Mouse (Mus musculus): Measurements from ENCODE around the gene Hoxb8. TPM values are rescaled to one million over a fixed set of nuclear protein-coding genes. Genes with fewer than 3 reads are reported as not detected.

Hoxb8 gene
- polyA plus RNA-seq, 1 experiment from 2014 or later: 0.62 TPM

GRCm38 (mm10) chr11:96293302-96293921 is 11.7 kb downstream of the Hoxb8 start:
- Histone ChIP-seq H3K4me3 (ENCODE audit: low read depth, low read length) (no peak overlapping the region; the same call in 1 of the 2 replicates), H3K27ac (ENCODE audit: low read depth, low read length) (no peak overlapping the region), H3K9me3 (ENCODE audit: control insufficient read depth, low read length) (no peaks in the 10 kb centered on the region), H3K4me1 (replicated peaks; ENCODE audit: control insufficient read depth, insufficient read depth, low read length) (0 out of 2 replicates have a peak, but pooled peaks cover 3% of the 10 kb centered on the region), H3K36me3 (ENCODE audit: control insufficient read depth, insufficient read depth, low read length) (no peaks in the 10 kb centered on the region), H3K27me3 (replicated peaks; ENCODE audit: control insufficient read depth, insufficient read depth, low read length) (peaks cover 100% of the 10 kb centered on the region), H3K4me2 (0 out of 2 replicates have a peak overlapping the region, but pooled peaks have one; percentile 7), H3K9ac (ENCODE audit: low read depth, low read length) (no peak overlapping the region)
- ATAC-seq (replicated peaks; ENCODE audit: low FRiP score) (no peak), DNase-seq (ENCODE audit: low spot score) (no peak)
- WGBS: 1% methylated on average over 21 of the region's 22 CpGs

GRCm38 (mm10) chr11:96294245-96295091 is 12.8 kb downstream of the Hoxb8 start:
- no peak for ATAC-seq (replicated peaks; ENCODE audit: low FRiP score)
- WGBS: under 1% methylated on average over 32 of the region's 32 CpGs
- H3K27ac ChIP-seq (ENCODE audit: low read depth, low read length): no peak overlapping the region
- H3K9me3 ChIP-seq (ENCODE audit: control insufficient read depth, low read length): no peaks in the 10 kb centered on the region
- H3K4me2 ChIP-seq: peak overlapping the region; percentile 39
- H3K4me3 ChIP-seq (ENCODE audit: low read depth, low read length): peak overlapping the region; percentile 23; the same call in 1 of the 2 replicates
- H3K4me1 ChIP-seq (replicated peaks; ENCODE audit: control insufficient read depth, insufficient read depth, low read length): 0 out of 2 replicates have a peak, but pooled peaks cover 7% of the 10 kb centered on the region
- no peaks in the 10 kb centered on the region for H3K36me3 ChIP-seq (ENCODE audit: control insufficient read depth, insufficient read depth, low read length)
- no peak for DNase-seq (ENCODE audit: low spot score)
- H3K27me3 ChIP-seq (replicated peaks; ENCODE audit: control insufficient read depth, insufficient read depth, low read length): peaks cover 100% of the 10 kb centered on the region
- no peak overlapping the region for H3K9ac ChIP-seq (ENCODE audit: low read depth, low read length)

GRCm38 (mm10) chr11:96295092-96295835 is 13.6 kb downstream of the Hoxb8 start:
- no peak for ATAC-seq (replicated peaks; ENCODE audit: low FRiP score)
- Histone ChIP-seq H3K9ac (ENCODE audit: low read depth, low read length) (no peak overlapping the region), H3K4me2 (peak overlapping the region; percentile 39), H3K27ac (ENCODE audit: low read depth, low read length) (no peak overlapping the region), H3K27me3 (replicated peaks; ENCODE audit: control insufficient read depth, insufficient read depth, low read length) (peaks cover 100% of the 10 kb centered on the region), H3K9me3 (ENCODE audit: control insufficient read depth, low read length) (no peaks in the 10 kb centered on the region), H3K4me3 (ENCODE audit: low read depth, low read length) (peak overlapping the region; percentile 23; the same call in 1 of the 2 replicates), H3K36me3 (ENCODE audit: control insufficient read depth, insufficient read depth, low read length) (no peaks in the 10 kb centered on the region), H3K4me1 (replicated peaks; ENCODE audit: control insufficient read depth, insufficient read depth, low read length) (0 out of 2 replicates have a peak, but pooled peaks cover 7% of the 10 kb centered on the region)
- DNase-seq (ENCODE audit: low spot score): no peak
- WGBS: under 1% methylated on average over 30 of the region's 30 CpGs

- H3K4me1 ChIP-seq (replicated peaks; ENCODE audit: control insufficient read depth, insufficient read depth, low read length): 0 out of 2 replicates have a peak, but pooled peaks cover 9% of the 10 kb centered on the region
- no peak overlapping the region for H3K27ac ChIP-seq (ENCODE audit: low read depth, low read length)
- WGBS: 19% methylated on average over 2 of the region's 2 CpGs
- H3K27me3 ChIP-seq (replicated peaks; ENCODE audit: control insufficient read depth, insufficient read depth, low read length): peaks cover 100% of the 10 kb centered on the region
- no peak overlapping the region for H3K9ac ChIP-seq (ENCODE audit: low read depth, low read length)
- no peaks in the 10 kb centered on the region for H3K36me3 ChIP-seq (ENCODE audit: control insufficient read depth, insufficient read depth, low read length)
- H3K4me3 ChIP-seq (ENCODE audit: low read depth, low read length): no peak overlapping the region
- ATAC-seq (replicated peaks; ENCODE audit: low FRiP score) (no peak), DNase-seq (ENCODE audit: low spot score) (no peak)
- no peak overlapping the region for H3K4me2 ChIP-seq
- no peaks in the 10 kb centered on the region for H3K9me3 ChIP-seq (ENCODE audit: control insufficient read depth, low read length)
Measured at GRCm38 (mm10) chr11:96296997-96297396, 15.3 kb downstream of the Hoxb8 start.

GRCm38 (mm10) chr11:96297428-96297827 is 15.7 kb downstream of the Hoxb8 start:
- Histone ChIP-seq H3K27ac (ENCODE audit: low read depth, low read length) (no peak overlapping the region), H3K9me3 (ENCODE audit: control insufficient read depth, low read length) (no peaks in the 10 kb centered on the region), H3K4me3 (ENCODE audit: low read depth, low read length) (no peak overlapping the region), H3K36me3 (ENCODE audit: control insufficient read depth, insufficient read depth, low read length) (no peaks in the 10 kb centered on the region), H3K4me2 (no peak overlapping the region), H3K4me1 (replicated peaks; ENCODE audit: control insufficient read depth, insufficient read depth, low read length) (0 out of 2 replicates have a peak, but pooled peaks cover 9% of the 10 kb centered on the region), H3K9ac (ENCODE audit: low read depth, low read length) (no peak overlapping the region), H3K27me3 (replicated peaks; ENCODE audit: control insufficient read depth, insufficient read depth, low read length) (peaks cover 100% of the 10 kb centered on the region)
- DNase-seq (ENCODE audit: low spot score): no peak
- no peak for ATAC-seq (replicated peaks; ENCODE audit: low FRiP score)
- WGBS: 24% methylated on average over 3 of the region's 3 CpGs

GRCm38 (mm10) chr11:96297968-96298635 is 16.4 kb downstream of the Hoxb8 start:
- H3K27ac ChIP-seq (ENCODE audit: low read depth, low read length): no peak overlapping the region
- H3K4me2 ChIP-seq: no peak overlapping the region
- no peak overlapping the region for H3K4me3 ChIP-seq (ENCODE audit: low read depth, low read length)
- no peak for DNase-seq (ENCODE audit: low spot score)
- WGBS: 12% methylated on average over 11 of the region's 11 CpGs
- peaks cover 100% of the 10 kb centered on the region for H3K27me3 ChIP-seq (replicated peaks; ENCODE audit: control insufficient read depth, insufficient read depth, low read length)
- H3K9me3 ChIP-seq (ENCODE audit: control insufficient read depth, low read length): no peaks in the 10 kb centered on the region
- no peak overlapping the region for H3K9ac ChIP-seq (ENCODE audit: low read depth, low read length)
- 0 out of 2 replicates have a peak, but pooled peaks cover 9% of the 10 kb centered on the region for H3K4me1 ChIP-seq (replicated peaks; ENCODE audit: control insufficient read depth, insufficient read depth, low read length)
- ATAC-seq (replicated peaks; ENCODE audit: low FRiP score): no peak
- H3K36me3 ChIP-seq (ENCODE audit: control insufficient read depth, insufficient read depth, low read length): no peaks in the 10 kb centered on the region

- ATAC-seq (replicated peaks; ENCODE audit: low FRiP score) (no peak), DNase-seq (ENCODE audit: low spot score) (no peak)
- H3K4me1 ChIP-seq (replicated peaks; ENCODE audit: control insufficient read depth, insufficient read depth, low read length): 0 out of 2 replicates have a peak, but pooled peaks cover 9% of the 10 kb centered on the region
- no peak overlapping the region for H3K9ac ChIP-seq (ENCODE audit: low read depth, low read length)
- H3K27me3 ChIP-seq (replicated peaks; ENCODE audit: control insufficient read depth, insufficient read depth, low read length): peaks cover 100% of the 10 kb centered on the region
- H3K4me2 ChIP-seq: peak overlapping the region; percentile 61
- no peak overlapping the region; the same call in 1 of the 2 replicates for H3K27ac ChIP-seq (ENCODE audit: low read depth, low read length)
- no peaks in the 10 kb centered on the region for H3K9me3 ChIP-seq (ENCODE audit: control insufficient read depth, low read length)
- H3K4me3 ChIP-seq (ENCODE audit: low read depth, low read length): peak overlapping the region; percentile 44
- no peaks in the 10 kb centered on the region for H3K36me3 ChIP-seq (ENCODE audit: control insufficient read depth, insufficient read depth, low read length)
- WGBS: under 1% methylated on average over 61 of the region's 66 CpGs
Measured at GRCm38 (mm10) chr11:96298895-96299667, 17.4 kb downstream of the Hoxb8 start.
